Mouse (Mus musculus) layer of hippocampus, adult 11-12 months (tissue): ENCODE results near the gene Samsn1.
"Not testable (repeated sequence)": the region's sequence is repeated elsewhere in the genome, so short reads cannot be mapped to it uniquely, and the experiment has no call there.

ENCODE experiments used
- DNase-seq: peaks from one replicate; pipeline ENCODE4 v3.0.0; 2022; ENCODE audit warnings: low spot score

Gene Samsn1

GRCm38 (mm10) chr16:75875896-75876295, 146.2 kb downstream of the Samsn1 start:
- no peak for DNase-seq

GRCm38 (mm10) chr16:75874508-75874907, 147.6 kb downstream of the Samsn1 start:
- no peak for DNase-seq

- no peak for DNase-seq
Observed at GRCm38 (mm10) chr16:75872241-75872640, 149.8 kb downstream of the Samsn1 start.

- no peak for DNase-seq
Observed at GRCm38 (mm10) chr16:75867400-75867799, 154.7 kb downstream of the Samsn1 start.

GRCm38 (mm10) chr16:75865505-75865904, 156.6 kb downstream of the Samsn1 start:
- peak; percentile 8 for DNase-seq

GRCm38 (mm10) chr16:75864673-75865072, 157.4 kb downstream of the Samsn1 start:
- DNase-seq, result no peak

- DNase-seq, result no peak
Observed at GRCm38 (mm10) chr16:75856343-75856742, 165.7 kb downstream of the Samsn1 start.

- no peak for DNase-seq
Observed at GRCm38 (mm10) chr16:75855402-75855801, 166.7 kb downstream of the Samsn1 start.

- DNase-seq, result no peak
Observed at GRCm38 (mm10) chr16:75853556-75854271, 168.4 kb downstream of the Samsn1 start.

GRCm38 (mm10) chr16:75852485-75852884, 169.6 kb downstream of the Samsn1 start:
- no peak for DNase-seq

GRCm38 (mm10) chr16:75849039-75849438, 173.0 kb downstream of the Samsn1 start:
- no peak for DNase-seq

GRCm38 (mm10) chr16:75843653-75844062, 178.4 kb downstream of the Samsn1 start:
- DNase-seq, result no peak

GRCm38 (mm10) chr16:75843031-75843430, 179.1 kb downstream of the Samsn1 start:
- DNase-seq, result no peak

- no peak for DNase-seq
Observed at GRCm38 (mm10) chr16:75842569-75842968, 179.5 kb downstream of the Samsn1 start.

- no peak for DNase-seq
Observed at GRCm38 (mm10) chr16:75837728-75838451, 184.2 kb downstream of the Samsn1 start.

GRCm38 (mm10) chr16:75831390-75831789, 190.7 kb downstream of the Samsn1 start:
- no peak for DNase-seq

- not testable (repeated sequence) for DNase-seq
Observed at GRCm38 (mm10) chr16:75826949-75827348, 195.1 kb downstream of the Samsn1 start.

GRCm38 (mm10) chr16:75826498-75826897, 195.6 kb downstream of the Samsn1 start:
- DNase-seq, result no peak

- DNase-seq, result no peak
Observed at GRCm38 (mm10) chr16:75823226-75823625, 198.9 kb downstream of the Samsn1 start.

GRCm38 (mm10) chr16:75820963-75821362, 201.1 kb downstream of the Samsn1 start:
- DNase-seq, result no peak
